10 mouse cellular contexts compared by ENCODE assay signal in the genomic region with DNA sequence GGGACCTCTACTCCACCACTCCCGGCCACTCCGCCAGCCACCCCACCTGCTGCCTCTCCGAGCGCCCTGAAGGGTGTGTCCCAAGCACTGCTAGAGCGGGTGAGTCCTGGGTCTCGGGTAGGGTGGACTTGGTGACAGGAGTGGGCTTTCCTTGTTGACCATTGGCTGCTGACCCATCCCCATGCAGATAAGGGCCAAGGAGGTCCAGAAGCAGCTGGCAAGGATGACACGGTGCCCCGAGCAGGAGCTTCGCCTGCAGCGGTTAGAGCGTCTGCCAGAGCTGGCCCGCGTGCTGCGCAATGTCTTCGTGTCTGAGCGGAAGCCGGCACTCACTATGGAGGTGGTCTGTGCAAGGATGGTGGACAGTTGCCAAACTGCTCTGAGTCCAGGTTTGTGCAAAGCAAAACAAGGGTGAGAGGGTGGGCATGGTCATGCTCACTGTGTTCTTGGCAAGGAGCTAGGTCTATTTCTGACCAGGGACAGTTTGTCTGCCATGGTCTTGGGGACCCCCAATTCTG.
"Had no signal": no experiment of that assay in that cellular context is flagged by ENCODE, and none has a peak within 500 bp of the region (broad histone marks: within the 10 kb centered on the region; RNA-seq: fewer than 3 reads in every experiment).

No protein-coding gene starts in this region.

- ATAC-seq: liver, postnatal 0 days; midbrain, embryonic 13.5 days had no signal

- H3K4me3 ChIP-seq: left cerebral cortex, adult 2 months; lung, embryonic 15.5 days; midbrain, embryonic 13.5 days had no signal

- H3K4me2 ChIP-seq: lung, embryonic 15.5 days; midbrain, embryonic 13.5 days had no signal

- DNase-seq: kidney, postnatal 25 days; liver, postnatal 0 days; lung, postnatal 14 days; right cerebral cortex, postnatal 14 days; thymus, adult 18-20 months; thymus, postnatal 14 days had no signal

- H3K27me3 ChIP-seq: lung, embryonic 15.5 days; midbrain, embryonic 13.5 days had no signal

- H3K27ac ChIP-seq: left cerebral cortex, adult 2 months; lung, embryonic 15.5 days; macrophage; midbrain, embryonic 13.5 days had no signal

- H3K9me3 ChIP-seq: lung, embryonic 15.5 days; midbrain, embryonic 13.5 days had no signal

- H3K9ac ChIP-seq: liver, postnatal 0 days; lung, embryonic 15.5 days; midbrain, embryonic 13.5 days had no signal
